Mouse (Mus musculus) E14TG2a.4 (cell line): ENCODE measurements around the gene Disc1.

Experiments
- H3K27me3 ChIP-seq: 2 replicates; pipeline ENCODE4 v1.6.1; 2014; ENCODE audit warnings: low read length, control low read depth; ENCODE audit not compliant: insufficient read depth
- H3K36me3 ChIP-seq: 2 replicates; pipeline ENCODE4 v1.6.1; 2014; ENCODE audit warnings: low read length, control low read depth; ENCODE audit not compliant: insufficient read depth
- H3K4me1 ChIP-seq: replicated peaks from 2 replicates; pipeline ENCODE4 v1.6.1; 2014; ENCODE audit warnings: low read depth, low read length, control low read depth
- H3K4me3 ChIP-seq: replicated peaks from 2 replicates; pipeline ENCODE4 v1.5.1; 2014; ENCODE audit warnings: mild to moderate bottlenecking, low read length
- H3K9me3 ChIP-seq: 2 replicates; pipeline ENCODE4 v1.6.1; 2014; ENCODE audit warnings: low read length, control low read depth
- CTCF ChIP-seq: conservative IDR thresholded peaks from 2 replicates; pipeline ENCODE4 v1.5.1; 2014; ENCODE audit warnings: low read length
- NANOG ChIP-seq: IDR thresholded peaks from 2 replicates; pipeline ENCODE4 v1.6.1; 2014; ENCODE audit warnings: borderline replicate concordance, low read length, mixed read lengths
- POU5F1 ChIP-seq: IDR thresholded peaks from 2 replicates; pipeline ENCODE4 v1.6.1; 2014; ENCODE audit warnings: low read length, borderline replicate concordance

The Disc1 gene

GRCm38 (mm10) chr8:125052026-125052425 is 2.0 kb upstream of the Disc1 start:
- Histone ChIP-seq H3K36me3 (no peaks in the 10 kb centered on the region), H3K27me3 (peaks cover 39% of the 10 kb centered on the region), H3K9me3 (no peaks in the 10 kb centered on the region), H3K4me3 (no peak overlapping the region), H3K4me1 (peaks cover 41% of the 10 kb centered on the region)
- TF ChIP-seq CTCF (peak; percentile 59), POU5F1 (no peak)

GRCm38 (mm10) chr8:125054436-125054810 is 428 bp downstream of the Disc1 start:
- H3K4me1 ChIP-seq, result peaks cover 32% of the 10 kb centered on the region
- TF ChIP-seq POU5F1 (no peak), CTCF (no peak), NANOG (no peak)
- peak overlapping the region; percentile 82 for H3K4me3 ChIP-seq
- no peaks in the 10 kb centered on the region for H3K9me3 ChIP-seq
- no peaks in the 10 kb centered on the region for H3K36me3 ChIP-seq
- H3K27me3 ChIP-seq, result peaks cover 39% of the 10 kb centered on the region

GRCm38 (mm10) chr8:125060904-125061303 is 6.9 kb downstream of the Disc1 start:
- peaks cover 4% of the 10 kb centered on the region for H3K27me3 ChIP-seq
- no peaks in the 10 kb centered on the region for H3K4me1 ChIP-seq
- TF ChIP-seq CTCF (no peak), NANOG (no peak), POU5F1 (no peak)
- no peaks in the 10 kb centered on the region for H3K36me3 ChIP-seq
- H3K4me3 ChIP-seq, result no peak overlapping the region
- H3K9me3 ChIP-seq, result no peaks in the 10 kb centered on the region

- no peaks in the 10 kb centered on the region; the same call in 1 of the 2 replicates for H3K4me1 ChIP-seq
- H3K27me3 ChIP-seq, result peaks cover 4% of the 10 kb centered on the region; the same call in 1 of the 2 replicates
- no peak overlapping the region for H3K4me3 ChIP-seq
- no peaks in the 10 kb centered on the region for H3K36me3 ChIP-seq
- H3K9me3 ChIP-seq, result no peaks in the 10 kb centered on the region
- TF ChIP-seq CTCF (no peak), POU5F1 (no peak), NANOG (no peak)
Measured at GRCm38 (mm10) chr8:125065596-125065995, 11.6 kb downstream of the Disc1 start.

GRCm38 (mm10) chr8:125066913-125067595 is 13.1 kb downstream of the Disc1 start:
- Histone ChIP-seq H3K9me3 (no peaks in the 10 kb centered on the region), H3K4me3 (no peak overlapping the region), H3K36me3 (no peaks in the 10 kb centered on the region), H3K27me3 (peaks cover 4% of the 10 kb centered on the region; the same call in 1 of the 2 replicates), H3K4me1 (no peaks in the 10 kb centered on the region; the same call in 1 of the 2 replicates)
- peak; percentile 59 for TF ChIP-seq CTCF
- no peak for TF ChIP-seq POU5F1
- no peak for TF ChIP-seq NANOG

GRCm38 (mm10) chr8:125067596-125067960 is 13.6 kb downstream of the Disc1 start:
- peaks cover 4% of the 10 kb centered on the region; the same call in 1 of the 2 replicates for H3K27me3 ChIP-seq
- H3K4me3 ChIP-seq, result no peak overlapping the region
- no peaks in the 10 kb centered on the region for H3K36me3 ChIP-seq
- no peaks in the 10 kb centered on the region; the same call in 1 of the 2 replicates for H3K4me1 ChIP-seq
- no peaks in the 10 kb centered on the region for H3K9me3 ChIP-seq
- TF ChIP-seq NANOG (no peak), CTCF (no peak), POU5F1 (no peak)

- Histone ChIP-seq H3K4me1 (peaks cover under 1% of the 10 kb centered on the region; the same call in 1 of the 2 replicates), H3K27me3 (peaks cover 4% of the 10 kb centered on the region; the same call in 1 of the 2 replicates), H3K4me3 (no peak overlapping the region), H3K36me3 (no peaks in the 10 kb centered on the region), H3K9me3 (no peaks in the 10 kb centered on the region)
- TF ChIP-seq POU5F1, result no peak
- TF ChIP-seq NANOG, result no peak
- TF ChIP-seq CTCF, result peak; percentile 39
Measured at GRCm38 (mm10) chr8:125068146-125068905, 14.3 kb downstream of the Disc1 start.

- Histone ChIP-seq H3K4me1 (peaks cover 4% of the 10 kb centered on the region; the same call in 1 of the 2 replicates), H3K4me3 (no peak overlapping the region), H3K36me3 (no peaks in the 10 kb centered on the region), H3K9me3 (no peaks in the 10 kb centered on the region), H3K27me3 (peaks cover 4% of the 10 kb centered on the region; the same call in 1 of the 2 replicates)
- TF ChIP-seq CTCF, result no peak
- no peak for TF ChIP-seq NANOG
- TF ChIP-seq POU5F1, result no peak
Measured at GRCm38 (mm10) chr8:125069304-125069703, 15.3 kb downstream of the Disc1 start.
